ENCODE assay signal across 13 mouse cellular contexts in the genomic region with DNA sequence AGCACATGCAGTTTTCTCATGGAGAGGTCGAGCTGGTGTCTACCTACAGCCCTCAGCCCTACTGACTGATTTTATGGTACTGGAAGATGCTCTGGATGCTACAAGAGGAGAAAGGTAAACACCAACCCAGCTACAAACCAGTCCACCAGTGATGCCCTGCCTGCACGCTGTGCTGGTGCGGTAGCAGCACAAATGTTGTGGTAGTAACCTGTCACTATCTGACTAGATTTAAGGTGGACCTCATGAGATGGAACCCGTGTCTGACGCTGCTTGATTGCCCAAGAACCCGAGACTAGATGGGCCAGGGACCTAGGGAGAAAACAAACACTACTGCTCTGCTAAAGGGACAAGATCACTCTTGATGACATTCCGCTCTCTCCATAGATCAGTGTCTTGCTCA. TPM values are rescaled to one million over a fixed set of nuclear protein-coding genes. Genes with fewer than 3 reads are reported as not detected.
"Had no signal": no experiment of that assay in that cellular context is flagged by ENCODE, and none has a peak within 500 bp of the region (broad histone marks: within the 10 kb centered on the region; RNA-seq: fewer than 3 reads in every experiment).

No protein-coding gene starts in this region.

- DNase-seq: lung, adult 18-20 months; lung, embryonic 14.5 days; lung, postnatal 10 days; lung, postnatal 4 days; midbrain, embryonic 14.5 days; retina, postnatal 1 day; right cerebral cortex, adult 18-20 months; right cerebral cortex, postnatal 25 days; right cerebral cortex, postnatal 4 days; spleen, adult 18-20 months; thymus, adult 18-20 months had no signal

RNA-seq across cellular contexts. Expression of gene Wdr63, which starts 50.8 kb away (rescaled TPM):
- total RNA-seq: megakaryocyte, adult 5-6 weeks; megakaryocyte-erythroid progenitor cell, adult 5-6 weeks had no signal
